Mouse (Mus musculus) adrenal gland, postnatal 25 days (tissue): ENCODE data around the gene Ntrk2. TPM values are rescaled to one million over a fixed set of nuclear protein-coding genes. Genes with fewer than 3 reads are reported as not detected.

Experiments
- DNase-seq: peaks from one replicate; pipeline ENCODE4 v3.0.0; 2021; ENCODE audit warnings: mixed read lengths
- total RNA-seq: library from RNA; stranded (reverse); gene quantifications from 2 replicates; pipeline ENCODE4 v1.2.3, GENCODE M21; 2021

Gene Ntrk2
- total RNA-seq, 1 experiment from 2014 or later, result 13.3 TPM

GRCm38 (mm10) chr13:58923496-58923895 lies 117.1 kb downstream of the Ntrk2 start:
- DNase-seq, result no peak

- no peak for DNase-seq
Observed at GRCm38 (mm10) chr13:58924486-58924885, 118.1 kb downstream of the Ntrk2 start.

GRCm38 (mm10) chr13:58927186-58927585 lies 120.8 kb downstream of the Ntrk2 start:
- no peak for DNase-seq

- DNase-seq, result no peak
Observed at GRCm38 (mm10) chr13:58927656-58928226, 121.4 kb downstream of the Ntrk2 start.

- DNase-seq, result no peak
Observed at GRCm38 (mm10) chr13:58928668-58929436, 122.5 kb downstream of the Ntrk2 start.

GRCm38 (mm10) chr13:58930161-58930560 lies 123.8 kb downstream of the Ntrk2 start:
- no peak for DNase-seq

GRCm38 (mm10) chr13:58933126-58933525 lies 126.8 kb downstream of the Ntrk2 start:
- DNase-seq, result no peak

- DNase-seq, result no peak
Observed at GRCm38 (mm10) chr13:58934576-58935110, 128.3 kb downstream of the Ntrk2 start.

- no peak for DNase-seq
Observed at GRCm38 (mm10) chr13:58935956-58936495, 129.7 kb downstream of the Ntrk2 start.

GRCm38 (mm10) chr13:58937884-58938283 lies 131.5 kb downstream of the Ntrk2 start:
- no peak for DNase-seq

GRCm38 (mm10) chr13:58938464-58938863 lies 132.1 kb downstream of the Ntrk2 start:
- DNase-seq, result peak; percentile 22

GRCm38 (mm10) chr13:58940208-58940607 lies 133.8 kb downstream of the Ntrk2 start:
- no peak for DNase-seq

GRCm38 (mm10) chr13:58940798-58941197 lies 134.4 kb downstream of the Ntrk2 start:
- no peak for DNase-seq

GRCm38 (mm10) chr13:58945781-58946180 lies 139.4 kb downstream of the Ntrk2 start:
- no peak for DNase-seq

GRCm38 (mm10) chr13:58946589-58946988 lies 140.2 kb downstream of the Ntrk2 start:
- no peak for DNase-seq

GRCm38 (mm10) chr13:58947056-58947455 lies 140.7 kb downstream of the Ntrk2 start:
- no peak for DNase-seq

GRCm38 (mm10) chr13:58954331-58954730 lies 148.0 kb downstream of the Ntrk2 start:
- DNase-seq, result no peak

- DNase-seq, result no peak
Observed at GRCm38 (mm10) chr13:58954764-58955163, 148.4 kb downstream of the Ntrk2 start.

- no peak for DNase-seq
Observed at GRCm38 (mm10) chr13:58955237-58955777, 148.9 kb downstream of the Ntrk2 start.

- DNase-seq, result no peak
Observed at GRCm38 (mm10) chr13:58958171-58958904, 152.0 kb downstream of the Ntrk2 start.

- no peak for DNase-seq
Observed at GRCm38 (mm10) chr13:58960321-58960720, 154.0 kb downstream of the Ntrk2 start.

- no peak for DNase-seq
Observed at GRCm38 (mm10) chr13:58964701-58965359, 158.5 kb downstream of the Ntrk2 start.
